Mouse (Mus musculus): ENCODE results near the gene Orc1.

Orc1 gene

DNA sequence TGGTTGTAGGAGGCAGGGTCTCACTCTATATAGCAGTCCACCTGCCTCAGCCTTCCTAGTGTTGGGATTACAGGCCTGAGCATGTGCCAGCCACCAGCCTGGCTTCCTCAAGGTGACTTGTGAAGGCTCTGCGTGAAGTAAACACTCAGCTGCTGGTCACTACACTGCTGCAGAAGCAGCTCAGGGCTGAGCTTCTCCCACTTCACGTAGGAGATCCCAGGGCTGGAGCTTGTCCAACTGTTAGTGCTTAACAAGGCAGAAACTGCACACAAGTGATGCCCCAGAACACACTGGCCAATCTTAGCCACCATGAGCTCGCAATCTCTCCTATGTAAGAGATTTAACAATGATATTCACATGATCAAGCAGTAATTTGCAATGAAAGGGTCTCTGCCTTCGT, 55.5 kb downstream of the Orc1 start:
- CTCF ChIA-PET: no interaction called here

GRCm38 (mm10) chr4:108635101-108635500, 55.9 kb downstream of the Orc1 start:
- CTCF ChIA-PET: no interaction called here

DNA sequence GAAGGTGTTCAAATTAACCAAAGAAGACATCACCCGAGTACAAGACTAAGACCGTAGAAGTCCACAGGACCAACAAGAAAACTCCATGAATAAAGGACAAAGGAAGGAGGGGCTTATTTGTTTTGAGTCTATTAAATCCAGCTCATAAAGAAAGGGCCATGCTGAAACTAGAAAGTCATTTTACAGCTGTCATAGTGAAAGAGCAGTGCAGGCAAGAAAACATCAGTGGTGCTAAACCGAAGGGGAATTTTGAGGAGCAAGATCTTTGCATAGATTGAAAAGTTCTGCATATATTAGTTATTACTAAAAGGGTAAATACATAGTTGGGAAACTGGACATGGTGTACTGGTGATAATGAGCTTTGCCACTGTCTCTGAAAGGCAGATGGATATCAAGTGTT, 58.5 kb downstream of the Orc1 start:
- CTCF ChIA-PET: no interaction called here

DNA sequence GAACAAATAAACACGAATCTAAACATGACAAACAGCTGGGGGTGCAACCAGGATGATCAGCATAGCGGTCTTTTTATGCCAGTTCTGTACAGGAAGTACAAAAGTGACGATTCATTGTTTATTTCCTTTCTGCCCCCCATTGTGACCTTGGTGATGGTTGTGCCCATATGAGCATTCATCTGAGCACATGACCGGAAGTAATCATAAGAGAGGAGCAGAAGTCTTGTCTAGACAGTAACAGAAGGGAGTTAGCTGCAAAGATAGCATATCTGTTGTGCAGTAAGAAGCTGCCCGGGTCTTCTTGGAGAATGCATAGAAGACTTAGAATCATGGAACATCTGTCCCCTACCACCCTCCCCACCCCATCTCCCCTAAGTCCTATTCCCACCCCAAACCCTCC, 59.5 kb downstream of the Orc1 start:
- CTCF ChIA-PET: no interaction called here

GRCm38 (mm10) chr4:108664407-108664806, 85.2 kb downstream of the Orc1 start:
- CTCF ChIA-PET: no interaction called here

All from spleen, embryonic (tissue).